Mouse (Mus musculus) forebrain, postnatal 0 days (tissue): ENCODE results near the gene Cd4. TPM values are rescaled to one million over a fixed set of nuclear protein-coding genes. Genes with fewer than 3 reads are reported as not detected.
A peak's percentile ranks its signal among the peaks of the same experiment; 100 is the strongest.

ENCODE experiments used
- ATAC-seq: fragments of 200-750 bp; cut with Nextera tagmentation; 2 replicates; pipeline ENCODE4 v1.8.0; 2017; ENCODE audit warnings: mild to moderate bottlenecking, moderate library complexity
- DNase-seq: peaks from one replicate; pipeline ENCODE4 v3.0.0-alpha.2; 2015
- H3K27ac ChIP-seq: fragments of 300-500 bp; sonication (generic); 2 replicates; pipeline ENCODE4 v1.5.1; 2014; ENCODE audit warnings: low read depth, mild to moderate bottlenecking, antibody characterized with exemption, low read length, moderate library complexity, mixed read lengths
- H3K27me3 ChIP-seq: fragments of 300-500 bp; sonication (generic); 2 replicates; pipeline ENCODE4 v1.6.1; 2014; ENCODE audit warnings: mild to moderate bottlenecking, low read length, mixed read lengths; ENCODE audit not compliant: insufficient read depth
- H3K36me3 ChIP-seq: fragments of 300-500 bp; sonication (generic); 2 replicates; pipeline ENCODE4 v1.6.1; 2014; ENCODE audit warnings: mild to moderate bottlenecking, moderate library complexity; ENCODE audit not compliant: insufficient read depth
- H3K4me1 ChIP-seq: fragments of 300-500 bp; sonication (generic); 2 replicates; pipeline ENCODE4 v1.6.1; 2014; ENCODE audit warnings: antibody characterized with exemption; ENCODE audit not compliant: insufficient read depth
- H3K4me2 ChIP-seq: fragments of 300-500 bp; sonication (generic); 2 replicates; pipeline ENCODE4 v1.6.1; 2014; ENCODE audit warnings: low read depth, mild to moderate bottlenecking, moderate library complexity
- H3K4me3 ChIP-seq: fragments of 300-500 bp; sonication (generic); 2 replicates; pipeline ENCODE4 v1.5.1; 2014; ENCODE audit warnings: low read depth, low read length, mixed read lengths
- H3K9ac ChIP-seq: fragments of 300-500 bp; sonication (generic); 2 replicates; pipeline ENCODE4 v1.6.1; 2014; ENCODE audit warnings: mild to moderate bottlenecking
- H3K9me3 ChIP-seq: fragments of 300-500 bp; sonication (generic); 2 replicates; pipeline ENCODE4 v1.6.1; 2016; ENCODE audit warnings: low read length
- CTCF ChIP-seq: sonication (generic); IDR thresholded peaks from 2 replicates; pipeline ENCODE4 v1.5.1; 2016; ENCODE audit warnings: antibody characterized with exemption, control low read depth, low read depth
- WGBS: fragments of 180-500 bp; shearing (Covaris S2); extraction: QIAGEN DNeasy Blood & Tissue Kit; methylation state at CpG from one replicate; pipeline ENCODE4 v1.1.7; 2014; 5-methylcytosine and 5-hydroxymethylcytosine counted together
- polyA plus RNA-seq: library from polyadenylated mRNA; unstranded; fragments of >200 nt; fragmentation: Nextera tagmentation; extraction: Ambion mirVana; gene quantifications from 2 replicates; pipeline ENCODE4 v1.2.1, GENCODE M21; 2015
- total RNA-seq: library from RNA; depleted of rRNA; stranded (reverse); fragments of >200 nt; gene quantifications from 2 replicates; pipeline ENCODE4 v1.2.3, GENCODE M21; 2014

Gene Cd4
- total and polyA plus RNA-seq, 2 experiments from 2014 or later: 0.25 to 0.57 TPM

DNA sequence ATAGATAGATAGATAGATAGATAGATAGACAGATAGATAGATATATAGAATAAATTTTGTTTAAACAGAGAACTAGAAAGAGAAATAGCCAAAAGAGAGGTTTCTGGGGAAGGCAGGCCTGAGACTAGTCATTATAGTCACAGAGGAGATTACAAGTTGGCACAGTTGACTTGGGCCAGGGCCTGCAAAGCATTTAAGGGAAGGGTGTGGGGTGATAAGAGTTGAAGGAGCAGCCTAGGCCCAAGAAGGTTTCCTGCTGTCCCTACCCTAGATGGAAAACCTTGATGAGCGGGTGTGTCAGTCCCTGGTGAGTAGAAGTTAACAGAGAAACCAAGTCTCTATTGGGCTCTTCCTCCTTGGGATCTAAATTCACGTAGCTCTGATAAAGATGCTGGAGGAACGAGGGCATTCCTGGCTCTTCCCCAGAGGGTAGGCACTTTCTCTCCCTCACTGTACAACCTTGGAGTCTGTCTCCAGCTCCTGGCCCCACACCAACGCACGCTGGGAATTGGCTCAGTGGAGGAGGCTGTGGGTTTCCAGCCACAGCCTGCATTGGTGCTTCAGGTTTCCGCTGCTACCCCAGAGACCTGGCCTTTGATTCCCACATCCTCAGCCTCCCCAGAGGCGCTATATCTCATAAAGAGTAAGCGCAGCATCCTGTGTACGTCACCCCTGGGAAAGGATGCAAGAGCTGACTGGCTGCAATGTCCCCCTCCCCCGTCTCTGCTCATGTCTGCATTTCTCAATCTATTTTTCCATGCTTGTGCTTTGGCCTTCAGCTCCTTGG lies 3.1 kb downstream of the Cd4 start:
- H3K27me3 ChIP-seq: no peaks in the 10 kb centered on the region
- no peaks in the 10 kb centered on the region for H3K36me3 ChIP-seq
- 80% methylated on average over 10 of the region's 10 CpGs for WGBS
- no peak for ATAC-seq
- no peaks in the 10 kb centered on the region for H3K4me1 ChIP-seq
- H3K9ac ChIP-seq: no peak overlapping the region
- no peak overlapping the region for H3K4me2 ChIP-seq
- no peak for TF ChIP-seq CTCF
- DNase-seq: no peak
- no peak overlapping the region for H3K4me3 ChIP-seq
- H3K9me3 ChIP-seq: no peaks in the 10 kb centered on the region
- H3K27ac ChIP-seq: no peak overlapping the region

DNA sequence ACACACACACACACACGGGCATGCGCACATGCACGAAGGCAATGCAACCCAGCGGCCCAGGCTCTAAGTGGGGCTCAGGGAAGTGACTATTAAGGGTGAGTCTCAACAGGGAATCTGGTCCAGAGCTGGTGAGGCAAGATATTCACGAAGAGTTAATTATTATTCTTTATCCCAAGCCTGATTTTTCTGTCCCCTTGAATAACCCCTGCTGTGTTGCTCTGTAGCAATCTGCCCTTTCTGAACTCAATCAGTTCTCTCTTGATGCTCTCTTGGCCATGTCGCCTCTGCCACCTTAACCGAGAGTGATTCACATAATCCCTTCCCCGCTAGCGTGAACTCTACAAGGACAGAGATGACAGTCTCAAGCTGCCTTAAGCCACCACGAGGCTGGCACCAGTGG lies 4.7 kb downstream of the Cd4 start:
- Histone ChIP-seq H3K9ac (no peak overlapping the region), H3K36me3 (no peaks in the 10 kb centered on the region), H3K27me3 (no peaks in the 10 kb centered on the region), H3K4me3 (no peak overlapping the region), H3K27ac (no peak overlapping the region), H3K4me2 (no peak overlapping the region), H3K9me3 (no peaks in the 10 kb centered on the region), H3K4me1 (no peaks in the 10 kb centered on the region)
- ATAC-seq (no peak), DNase-seq (no peak)
- WGBS: 63% methylated on average over 10 of the region's 10 CpGs
- TF ChIP-seq CTCF: no peak

DNA sequence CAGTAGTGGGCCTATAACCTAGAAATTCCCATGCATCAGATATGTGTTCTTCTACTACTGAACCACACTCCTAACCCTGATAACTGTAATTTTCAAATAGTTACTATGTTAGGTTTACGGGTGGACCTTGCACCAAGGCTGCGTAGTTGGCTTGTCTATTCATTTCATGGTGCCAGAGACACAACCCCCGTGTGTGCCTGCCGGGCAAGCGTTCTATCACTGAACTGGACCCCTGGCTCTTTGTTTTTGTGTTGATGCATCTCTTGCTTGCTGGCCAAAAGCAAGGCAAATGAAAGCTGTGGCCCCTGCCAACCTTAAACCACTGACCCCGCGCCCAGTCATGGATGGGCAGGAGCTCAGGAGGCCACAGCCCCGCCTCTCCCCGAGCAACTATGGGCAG lies 6.2 kb downstream of the Cd4 start:
- Histone ChIP-seq H3K27ac (no peak overlapping the region), H3K4me1 (no peaks in the 10 kb centered on the region), H3K9ac (no peak overlapping the region), H3K4me2 (no peak overlapping the region), H3K4me3 (no peak overlapping the region), H3K27me3 (no peaks in the 10 kb centered on the region), H3K9me3 (no peaks in the 10 kb centered on the region), H3K36me3 (no peaks in the 10 kb centered on the region)
- no peak for TF ChIP-seq CTCF
- ATAC-seq (no peak), DNase-seq (no peak)
- WGBS: 92% methylated on average over 9 of the region's 9 CpGs

DNA sequence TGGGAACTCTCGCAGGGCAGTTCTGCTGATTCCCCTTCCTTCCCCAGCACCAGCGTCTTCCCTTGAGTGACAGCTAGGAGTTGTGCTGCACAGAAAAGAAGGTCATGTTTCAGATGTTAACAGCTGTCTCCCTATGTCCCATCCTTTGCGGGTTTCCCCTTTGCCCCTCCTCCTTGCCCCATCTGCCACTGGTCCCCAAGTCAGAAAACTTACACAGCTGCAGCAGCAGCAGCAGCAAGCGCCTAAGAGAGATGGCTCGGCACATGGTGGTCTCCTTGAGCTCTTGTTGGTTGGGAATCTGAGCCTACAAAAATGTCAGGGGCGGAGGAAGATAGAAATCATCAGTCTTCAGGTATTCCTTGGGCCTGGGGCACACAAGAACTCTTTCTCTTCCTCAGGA lies 8.6 kb downstream of the Cd4 start:
- DNase-seq (no peak), ATAC-seq (no peak)
- Histone ChIP-seq H3K27ac (no peak overlapping the region), H3K4me3 (no peak overlapping the region), H3K9me3 (no peaks in the 10 kb centered on the region), H3K36me3 (no peaks in the 10 kb centered on the region), H3K27me3 (no peaks in the 10 kb centered on the region), H3K4me1 (no peaks in the 10 kb centered on the region), H3K4me2 (no peak overlapping the region), H3K9ac (no peak overlapping the region)
- 72% methylated on average over 6 of the region's 6 CpGs for WGBS
- no peak for TF ChIP-seq CTCF

DNA sequence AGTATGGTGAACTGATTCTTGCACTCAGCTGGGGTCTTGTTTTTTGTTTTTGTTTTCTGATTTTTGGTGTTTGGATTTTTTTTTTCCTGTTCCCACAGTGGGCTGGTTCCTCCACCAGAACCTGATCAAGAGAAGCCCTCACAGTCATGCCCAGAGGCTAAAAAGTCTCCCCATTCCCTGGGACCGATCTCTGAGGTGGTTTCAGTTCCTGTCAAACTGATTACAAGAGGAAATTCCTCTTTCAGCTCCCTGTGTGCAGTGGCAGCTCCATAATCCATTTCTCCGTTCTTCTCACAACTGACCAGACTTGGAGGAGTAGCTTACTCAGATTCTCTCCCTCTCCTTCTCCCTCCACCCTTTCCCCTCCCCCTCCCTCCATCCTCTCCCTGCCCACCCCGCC lies 13.7 kb downstream of the Cd4 start:
- Histone ChIP-seq H3K27me3 (no peaks in the 10 kb centered on the region), H3K36me3 (no peaks in the 10 kb centered on the region), H3K9me3 (no peaks in the 10 kb centered on the region), H3K27ac (no peak overlapping the region), H3K4me3 (no peak overlapping the region), H3K4me2 (no peak overlapping the region), H3K4me1 (no peaks in the 10 kb centered on the region), H3K9ac (no peak overlapping the region)
- no peak for TF ChIP-seq CTCF
- ATAC-seq: no peak
- no peak for DNase-seq
- 61% methylated on average over 2 of the region's 3 CpGs for WGBS

DNA sequence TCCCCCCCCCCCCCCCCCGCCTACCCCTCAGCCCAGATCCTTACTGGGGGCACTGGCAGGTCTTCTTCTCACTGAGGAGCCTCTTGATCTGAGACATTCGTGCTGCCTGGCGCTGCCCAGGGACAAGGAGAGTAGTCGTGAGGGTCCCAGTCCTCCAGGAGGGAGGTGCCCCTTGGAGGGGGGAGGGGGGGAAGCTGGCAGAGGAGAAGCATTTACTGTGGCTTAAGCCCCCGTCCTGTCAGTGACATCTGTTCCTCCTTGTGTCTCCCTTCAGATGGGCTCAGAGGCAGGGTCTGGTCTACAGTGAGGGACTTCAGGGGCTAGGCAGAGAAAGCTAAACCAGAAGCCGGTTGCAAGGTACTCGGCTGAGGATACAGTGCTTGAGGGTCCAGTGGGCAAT lies 21.5 kb downstream of the Cd4 start:
- no peak overlapping the region for H3K4me3 ChIP-seq
- no peak for TF ChIP-seq CTCF
- H3K4me1 ChIP-seq: peaks cover 11% of the 10 kb centered on the region
- H3K27me3 ChIP-seq: no peaks in the 10 kb centered on the region
- 63% methylated on average over 6 of the region's 7 CpGs for WGBS
- H3K4me2 ChIP-seq: no peak overlapping the region
- no peaks in the 10 kb centered on the region for H3K36me3 ChIP-seq
- ATAC-seq (no peak), DNase-seq (no peak)
- H3K9ac ChIP-seq: no peak overlapping the region
- no peaks in the 10 kb centered on the region for H3K9me3 ChIP-seq
- no peak overlapping the region for H3K27ac ChIP-seq

DNA sequence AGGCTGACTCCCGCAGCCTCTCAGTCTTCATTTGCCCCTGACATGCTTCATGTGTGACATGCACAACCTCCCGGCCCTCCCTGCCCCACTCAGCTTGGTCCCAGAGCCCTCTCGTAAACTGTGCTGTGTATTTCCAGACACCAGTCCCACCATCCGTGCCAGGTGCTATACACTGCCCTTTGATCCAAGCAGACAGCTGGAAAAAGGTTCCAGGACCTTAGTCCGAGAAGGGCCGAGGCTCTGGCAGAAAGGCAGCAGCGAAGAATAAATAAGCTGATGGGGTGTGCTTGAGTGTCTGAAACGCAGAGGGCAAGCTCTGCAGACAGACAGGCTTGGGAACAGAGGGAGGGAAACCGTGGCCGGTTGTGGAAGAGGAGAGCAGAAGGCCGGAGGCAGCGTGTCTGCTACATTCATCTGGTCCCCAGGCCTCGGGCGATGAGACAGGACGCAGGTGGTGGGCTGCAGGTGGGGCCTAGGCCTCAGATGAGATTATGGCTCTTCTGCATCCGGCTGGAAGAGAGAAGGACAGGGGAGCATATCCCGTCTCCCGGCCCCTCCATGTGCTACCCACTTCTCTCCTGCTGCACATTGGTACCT lies 22.2 kb downstream of the Cd4 start:
- TF ChIP-seq CTCF: no peak
- Histone ChIP-seq H3K9ac (no peak overlapping the region), H3K27ac (0 out of 2 replicates have a peak overlapping the region, but pooled peaks have one; percentile 40), H3K4me1 (peaks cover 11% of the 10 kb centered on the region), H3K9me3 (no peaks in the 10 kb centered on the region), H3K4me3 (no peak overlapping the region), H3K27me3 (no peaks in the 10 kb centered on the region), H3K36me3 (0 out of 2 replicates have a peak, but pooled peaks cover 5% of the 10 kb centered on the region), H3K4me2 (no peak overlapping the region)
- DNase-seq (no peak), ATAC-seq (no peak)
- WGBS: 59% methylated on average over 18 of the region's 18 CpGs
